Mouse (Mus musculus): ENCODE measurements around the gene Cacng1. TPM values are rescaled to one million over a fixed set of nuclear protein-coding genes. Genes with fewer than 3 reads are reported as not detected.

The Cacng1 gene
- polyA plus RNA-seq, 1 experiment from 2014 or later = 0.48 TPM

- WGBS = 89% methylated on average over 8 of the region's 8 CpGs
- Histone ChIP-seq H3K9ac (ENCODE audit: low read depth, low read length) (no peak overlapping the region), H3K27ac (ENCODE audit: low read length) (no peak overlapping the region), H3K27me3 (ENCODE audit: control insufficient read depth, insufficient read depth, low read depth, low read length) (no peaks in the 10 kb centered on the region), H3K4me1 (ENCODE audit: control insufficient read depth, insufficient read depth, low read length) (peaks cover 13% of the 10 kb centered on the region), H3K4me2 (ENCODE audit: low read length) (no peak overlapping the region), H3K4me3 (ENCODE audit: low read depth, low read length) (no peak overlapping the region), H3K36me3 (ENCODE audit: control insufficient read depth, insufficient read depth, low read length) (peaks cover 21% of the 10 kb centered on the region), H3K9me3 (replicated peaks; ENCODE audit: control insufficient read depth, low read length, poor library complexity, severe bottlenecking) (no peaks in the 10 kb centered on the region)
- no peak for ATAC-seq
Measured at GRCm38 (mm10) chr11:107674601-107675000, 41.7 kb downstream of the Cacng1 start.

DNA sequence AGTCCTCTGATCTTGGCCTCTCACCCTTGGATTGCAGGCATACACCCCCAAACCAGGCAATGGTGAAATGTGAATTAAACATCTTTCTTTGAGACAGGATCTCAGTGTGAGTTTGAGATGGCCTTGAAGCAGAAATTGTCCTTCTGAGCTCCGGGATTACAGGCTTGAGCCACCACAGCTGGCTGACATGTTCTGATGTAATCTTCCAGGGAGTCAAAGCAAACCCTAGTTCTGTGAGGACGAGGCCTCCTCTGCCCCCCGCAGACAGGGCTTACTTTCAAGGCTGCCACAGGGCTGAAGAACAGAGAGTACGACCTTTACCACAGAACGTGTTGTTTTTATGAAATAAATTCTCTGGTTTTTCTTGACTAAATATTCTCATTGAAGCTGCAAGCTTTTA is 42.3 kb downstream of the Cacng1 start:
- no peak overlapping the region for H3K9ac ChIP-seq (ENCODE audit: low read depth, low read length)
- H3K27ac ChIP-seq (ENCODE audit: low read length) = no peak overlapping the region
- no peaks in the 10 kb centered on the region for H3K27me3 ChIP-seq (ENCODE audit: control insufficient read depth, insufficient read depth, low read depth, low read length)
- peaks cover 13% of the 10 kb centered on the region for H3K4me1 ChIP-seq (ENCODE audit: control insufficient read depth, insufficient read depth, low read length)
- no peak overlapping the region for H3K4me2 ChIP-seq (ENCODE audit: low read length)
- WGBS = 72% methylated on average over 5 of the region's 5 CpGs
- no peak for ATAC-seq
- no peaks in the 10 kb centered on the region for H3K9me3 ChIP-seq (replicated peaks; ENCODE audit: control insufficient read depth, low read length, poor library complexity, severe bottlenecking)
- H3K4me3 ChIP-seq (ENCODE audit: low read depth, low read length) = no peak overlapping the region
- H3K36me3 ChIP-seq (ENCODE audit: control insufficient read depth, insufficient read depth, low read length) = peaks cover 21% of the 10 kb centered on the region

DNA sequence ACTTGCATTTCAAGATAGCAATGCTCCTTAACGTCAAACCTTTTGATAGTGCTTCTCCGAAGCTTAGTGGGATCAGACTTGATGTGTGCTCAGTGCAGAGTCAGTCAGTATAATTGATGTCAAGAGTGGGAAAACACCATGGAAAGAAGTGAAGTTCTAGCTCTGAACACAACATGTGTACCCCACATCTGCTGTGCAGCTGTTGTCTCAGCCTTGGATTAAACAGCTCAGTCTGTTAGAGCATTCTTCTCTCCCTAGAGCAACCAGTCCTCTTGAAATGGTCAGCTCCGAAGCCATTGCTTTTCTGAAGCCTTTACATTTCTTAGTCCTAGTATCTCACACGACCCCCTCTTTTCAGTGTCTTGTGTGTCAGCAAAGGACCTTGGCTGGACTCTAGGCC is 47.3 kb downstream of the Cacng1 start:
- Histone ChIP-seq H3K4me3 (ENCODE audit: low read depth, low read length) (no peak overlapping the region), H3K36me3 (ENCODE audit: control insufficient read depth, insufficient read depth, low read length) (peaks cover 25% of the 10 kb centered on the region), H3K9me3 (replicated peaks; ENCODE audit: control insufficient read depth, low read length, poor library complexity, severe bottlenecking) (no peaks in the 10 kb centered on the region), H3K4me2 (ENCODE audit: low read length) (no peak overlapping the region), H3K9ac (ENCODE audit: low read depth, low read length) (no peak overlapping the region), H3K27me3 (ENCODE audit: control insufficient read depth, insufficient read depth, low read depth, low read length) (no peaks in the 10 kb centered on the region), H3K27ac (ENCODE audit: low read length) (no peak overlapping the region), H3K4me1 (ENCODE audit: control insufficient read depth, insufficient read depth, low read length) (no peaks in the 10 kb centered on the region)
- ATAC-seq = no peak
- 89% methylated on average over 4 of the region's 4 CpGs for WGBS

DNA sequence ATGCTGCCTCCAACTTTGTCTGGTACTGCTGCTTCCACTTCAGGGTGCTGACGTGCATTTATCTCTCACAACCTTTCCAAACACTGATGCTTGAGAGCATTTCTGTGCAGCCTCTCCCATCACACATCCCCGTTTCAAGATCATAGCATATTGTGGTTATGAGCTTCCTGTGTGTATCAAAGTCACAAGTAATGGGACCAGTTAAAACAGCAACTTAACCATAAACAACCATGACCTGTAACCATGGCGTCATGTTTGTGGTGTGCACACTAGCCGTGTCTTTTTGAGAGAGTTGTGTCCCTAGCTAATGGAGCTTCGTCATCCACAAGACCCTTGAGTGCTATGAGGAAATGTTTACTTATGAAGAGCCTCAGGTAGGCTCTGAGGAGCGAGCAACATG is 48.1 kb downstream of the Cacng1 start:
- no peaks in the 10 kb centered on the region for H3K9me3 ChIP-seq (replicated peaks; ENCODE audit: control insufficient read depth, low read length, poor library complexity, severe bottlenecking)
- no peak for ATAC-seq
- H3K36me3 ChIP-seq (ENCODE audit: control insufficient read depth, insufficient read depth, low read length) = peaks cover 24% of the 10 kb centered on the region
- 97% methylated on average over 6 of the region's 6 CpGs for WGBS
- no peak overlapping the region for H3K27ac ChIP-seq (ENCODE audit: low read length)
- H3K9ac ChIP-seq (ENCODE audit: low read depth, low read length) = no peak overlapping the region
- no peak overlapping the region for H3K4me3 ChIP-seq (ENCODE audit: low read depth, low read length)
- H3K4me1 ChIP-seq (ENCODE audit: control insufficient read depth, insufficient read depth, low read length) = no peaks in the 10 kb centered on the region
- no peaks in the 10 kb centered on the region for H3K27me3 ChIP-seq (ENCODE audit: control insufficient read depth, insufficient read depth, low read depth, low read length)
- H3K4me2 ChIP-seq (ENCODE audit: low read length) = no peak overlapping the region

- Histone ChIP-seq H3K4me2 (ENCODE audit: low read length) (no peak overlapping the region), H3K4me1 (ENCODE audit: control insufficient read depth, insufficient read depth, low read length) (no peaks in the 10 kb centered on the region), H3K9ac (ENCODE audit: low read depth, low read length) (no peak overlapping the region), H3K27ac (ENCODE audit: low read length) (no peak overlapping the region), H3K9me3 (replicated peaks; ENCODE audit: control insufficient read depth, low read length, poor library complexity, severe bottlenecking) (no peaks in the 10 kb centered on the region), H3K4me3 (ENCODE audit: low read depth, low read length) (no peak overlapping the region), H3K27me3 (ENCODE audit: control insufficient read depth, insufficient read depth, low read depth, low read length) (no peaks in the 10 kb centered on the region), H3K36me3 (ENCODE audit: control insufficient read depth, insufficient read depth, low read length) (peaks cover 23% of the 10 kb centered on the region)
- 96% methylated on average over 2 of the region's 2 CpGs for WGBS
- no peak for ATAC-seq
Measured at GRCm38 (mm10) chr11:107667542-107667941, 48.8 kb downstream of the Cacng1 start.

DNA sequence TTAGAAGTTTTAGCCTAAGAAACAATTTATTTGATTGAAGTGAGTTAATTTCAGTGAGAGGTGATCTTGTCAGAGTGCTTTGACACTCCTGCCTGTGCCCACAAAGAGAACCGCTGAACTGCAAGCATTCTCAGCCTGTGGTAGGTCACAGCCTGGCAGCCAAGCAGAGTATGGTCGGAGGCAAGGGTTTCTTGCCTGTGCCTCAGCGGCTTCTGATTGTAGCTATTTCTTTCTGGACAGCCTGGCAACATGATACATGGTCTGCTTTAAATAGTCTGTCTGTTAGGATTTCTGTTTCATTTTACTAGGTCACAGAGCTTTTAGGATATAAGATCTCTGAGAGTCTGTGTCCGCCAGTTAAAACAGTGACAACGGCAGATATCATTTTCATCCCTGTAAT is 53.7 kb downstream of the Cacng1 start:
- Histone ChIP-seq H3K9me3 (replicated peaks; ENCODE audit: control insufficient read depth, low read length, poor library complexity, severe bottlenecking) (no peaks in the 10 kb centered on the region), H3K4me2 (ENCODE audit: low read length) (no peak overlapping the region), H3K27me3 (ENCODE audit: control insufficient read depth, insufficient read depth, low read depth, low read length) (no peaks in the 10 kb centered on the region), H3K27ac (ENCODE audit: low read length) (no peak overlapping the region), H3K36me3 (ENCODE audit: control insufficient read depth, insufficient read depth, low read length) (peaks cover 13% of the 10 kb centered on the region), H3K4me3 (ENCODE audit: low read depth, low read length) (no peak overlapping the region), H3K4me1 (ENCODE audit: control insufficient read depth, insufficient read depth, low read length) (no peaks in the 10 kb centered on the region), H3K9ac (ENCODE audit: low read depth, low read length) (no peak overlapping the region)
- 82% methylated on average over 5 of the region's 5 CpGs for WGBS
- no peak for ATAC-seq

DNA sequence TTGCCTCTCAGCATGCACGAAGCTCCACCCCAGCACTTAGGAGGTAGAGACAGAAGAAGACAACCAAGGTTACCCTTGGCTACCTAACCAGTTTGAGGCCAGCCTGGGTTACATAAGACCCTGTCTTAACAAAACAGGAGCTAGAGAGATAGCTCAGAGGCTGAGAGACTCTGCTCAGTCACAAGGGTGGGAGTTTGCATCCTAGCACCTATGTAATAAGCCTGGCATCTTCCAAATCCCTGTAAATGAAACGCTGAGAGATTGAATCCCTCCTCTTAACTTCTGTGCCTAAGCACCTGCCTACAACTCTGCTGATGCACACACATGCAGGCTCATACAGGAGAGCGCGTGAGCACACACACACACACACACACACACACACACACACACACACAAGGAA is 55.9 kb downstream of the Cacng1 start:
- Histone ChIP-seq H3K4me3 (ENCODE audit: low read depth, low read length) (no peak overlapping the region), H3K9me3 (replicated peaks; ENCODE audit: control insufficient read depth, low read length, poor library complexity, severe bottlenecking) (no peaks in the 10 kb centered on the region), H3K36me3 (ENCODE audit: control insufficient read depth, insufficient read depth, low read length) (peaks cover 12% of the 10 kb centered on the region), H3K27ac (ENCODE audit: low read length) (no peak overlapping the region), H3K9ac (ENCODE audit: low read depth, low read length) (no peak overlapping the region), H3K4me2 (ENCODE audit: low read length) (no peak overlapping the region), H3K27me3 (ENCODE audit: control insufficient read depth, insufficient read depth, low read depth, low read length) (no peaks in the 10 kb centered on the region), H3K4me1 (ENCODE audit: control insufficient read depth, insufficient read depth, low read length) (no peaks in the 10 kb centered on the region)
- WGBS = 95% methylated on average over 4 of the region's 4 CpGs
- ATAC-seq = no peak

- Histone ChIP-seq H3K9ac (ENCODE audit: low read depth, low read length) (no peak overlapping the region), H3K4me3 (ENCODE audit: low read depth, low read length) (no peak overlapping the region), H3K4me1 (ENCODE audit: control insufficient read depth, insufficient read depth, low read length) (no peaks in the 10 kb centered on the region), H3K36me3 (ENCODE audit: control insufficient read depth, insufficient read depth, low read length) (peaks cover 9% of the 10 kb centered on the region), H3K4me2 (ENCODE audit: low read length) (no peak overlapping the region), H3K9me3 (replicated peaks; ENCODE audit: control insufficient read depth, low read length, poor library complexity, severe bottlenecking) (no peaks in the 10 kb centered on the region), H3K27ac (ENCODE audit: low read length) (no peak overlapping the region), H3K27me3 (ENCODE audit: control insufficient read depth, insufficient read depth, low read depth, low read length) (no peaks in the 10 kb centered on the region)
- 69% methylated on average over 5 of the region's 5 CpGs for WGBS
- ATAC-seq = no peak
Measured at GRCm38 (mm10) chr11:107657117-107657516, 59.2 kb downstream of the Cacng1 start.

DNA sequence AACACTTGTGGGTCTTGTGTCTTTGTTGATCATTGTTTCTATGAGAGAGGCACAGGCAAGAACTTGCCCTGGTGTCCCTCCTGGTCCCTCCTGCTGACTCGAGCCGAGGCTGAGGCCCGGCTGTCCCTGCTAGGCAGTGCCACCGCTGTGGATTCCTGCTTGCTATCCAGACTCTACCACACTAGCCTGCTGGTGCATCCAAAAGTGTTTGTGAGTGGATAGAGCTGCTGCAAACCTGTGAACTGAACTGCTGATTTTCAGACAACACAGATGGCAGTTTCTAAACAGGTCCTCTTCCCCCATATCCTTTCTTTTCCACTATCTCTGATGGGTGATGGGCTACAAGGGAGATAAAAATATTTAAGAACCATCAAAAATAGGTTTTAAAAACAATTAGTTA is 60.8 kb downstream of the Cacng1 start:
- no peak overlapping the region for H3K4me3 ChIP-seq (ENCODE audit: low read depth, low read length)
- no peaks in the 10 kb centered on the region for H3K9me3 ChIP-seq (replicated peaks; ENCODE audit: control insufficient read depth, low read length, poor library complexity, severe bottlenecking)
- no peak overlapping the region for H3K4me2 ChIP-seq (ENCODE audit: low read length)
- no peaks in the 10 kb centered on the region for H3K27me3 ChIP-seq (ENCODE audit: control insufficient read depth, insufficient read depth, low read depth, low read length)
- H3K4me1 ChIP-seq (ENCODE audit: control insufficient read depth, insufficient read depth, low read length) = no peaks in the 10 kb centered on the region
- H3K27ac ChIP-seq (ENCODE audit: low read length) = no peak overlapping the region
- H3K36me3 ChIP-seq (ENCODE audit: control insufficient read depth, insufficient read depth, low read length) = peaks cover 4% of the 10 kb centered on the region; the same call in 1 of the 2 replicates
- ATAC-seq = no peak
- no peak overlapping the region for H3K9ac ChIP-seq (ENCODE audit: low read depth, low read length)
- 90% methylated on average over 4 of the region's 4 CpGs for WGBS
